Mouse (Mus musculus) megakaryocyte, embryonic 14.5 days (primary cell): ENCODE results near the gene Gm21671.
"Not testable (repeated sequence)": the region's sequence is repeated elsewhere in the genome, so short reads cannot be mapped to it uniquely, and the experiment has no call there.

Experiments
- FLI1 ChIP-seq: IDR thresholded peaks from 2 replicates; pipeline ENCODE4 v1.6.1; 2012; ENCODE audit warnings: low read length, inconsistent platforms, mixed read lengths
- GATA1 ChIP-seq: IDR thresholded peaks from 3 replicates; pipeline ENCODE4 v1.6.1; 2012; ENCODE audit warnings: mixed read lengths, low read length, inconsistent platforms, borderline replicate concordance

GRCm38 (mm10) chr5:25954317-25954716, at the start of gene Gm21671:
- not testable (repeated sequence) for TF ChIP-seq GATA1, FLI1
